Mouse (Mus musculus): ENCODE data around the gene Zfp82.

GRCm38 (mm10) chr7:30031379-30031778 lies 41.3 kb downstream of the Zfp82 start:
- no peak for TF ChIP-seq POLR2A (IDR thresholded peaks at IDR 0.05; ENCODE audit: low read depth, low read length)
- no peak for TF ChIP-seq CTCF (IDR thresholded peaks at IDR 0.05; ENCODE audit: extremely low read depth, insufficient read length, insufficient replicate concordance, low read depth, low read length)
